Mouse (Mus musculus): Measurements from ENCODE around the gene Ppm1b. TPM values are rescaled to one million over a fixed set of nuclear protein-coding genes. Genes with fewer than 3 reads are reported as not detected.

The Ppm1b gene
- polyA plus RNA-seq, 1 experiment: 38.7 TPM

- H3K27ac ChIP-seq (ENCODE audit: insufficient read depth, low read depth, low read length): no peak overlapping the region
- TF ChIP-seq CTCF (IDR thresholded peaks at IDR 0.05; ENCODE audit: low read depth, low read length): no peak
- TF ChIP-seq POLR2A (IDR thresholded peaks at IDR 0.05; ENCODE audit: borderline replicate concordance, low read depth, low read length): no peak
- no peaks in the 10 kb centered on the region for H3K4me1 ChIP-seq (ENCODE audit: control insufficient read depth, insufficient read depth, low read length)
Observed at GRCm38 (mm10) chr17:85048379-85048778, 91.8 kb downstream of the Ppm1b start.

GRCm38 (mm10) chr17:85058276-85058675 is 101.7 kb downstream of the Ppm1b start:
- no peak overlapping the region for H3K4me3 ChIP-seq (ENCODE audit: insufficient read depth, low read length)
- TF ChIP-seq CTCF (IDR thresholded peaks at IDR 0.05; ENCODE audit: low read depth, low read length) (no peak), POLR2A (IDR thresholded peaks at IDR 0.05; ENCODE audit: borderline replicate concordance, low read depth, low read length) (no peak)

More at GRCm38 (mm10) chr17:85048379-85048778, 91.8 kb downstream of the Ppm1b start:
- no peak overlapping the region for H3K4me3 ChIP-seq (ENCODE audit: insufficient read depth, low read length)

GRCm38 (mm10) chr17:85059136-85059535 is 102.6 kb downstream of the Ppm1b start:
- TF ChIP-seq POLR2A (IDR thresholded peaks at IDR 0.05; ENCODE audit: borderline replicate concordance, low read depth, low read length) (no peak), CTCF (IDR thresholded peaks at IDR 0.05; ENCODE audit: low read depth, low read length) (no peak)
- H3K4me1 ChIP-seq (ENCODE audit: control insufficient read depth, insufficient read depth, low read length): no peaks in the 10 kb centered on the region
- H3K27ac ChIP-seq (ENCODE audit: insufficient read depth, low read depth, low read length): no peak overlapping the region

More at GRCm38 (mm10) chr17:85058276-85058675, 101.7 kb downstream of the Ppm1b start:
- H3K27ac ChIP-seq (ENCODE audit: insufficient read depth, low read depth, low read length): no peak overlapping the region
- no peaks in the 10 kb centered on the region for H3K4me1 ChIP-seq (ENCODE audit: control insufficient read depth, insufficient read depth, low read length)

GRCm38 (mm10) chr17:85063560-85063959 is 107.0 kb downstream of the Ppm1b start:
- H3K4me1 ChIP-seq (ENCODE audit: control insufficient read depth, insufficient read depth, low read length): no peaks in the 10 kb centered on the region
- H3K4me3 ChIP-seq (ENCODE audit: insufficient read depth, low read length): no peak overlapping the region
- H3K27ac ChIP-seq (ENCODE audit: insufficient read depth, low read depth, low read length): no peak overlapping the region
- TF ChIP-seq CTCF (IDR thresholded peaks at IDR 0.05; ENCODE audit: low read depth, low read length) (no peak), POLR2A (IDR thresholded peaks at IDR 0.05; ENCODE audit: borderline replicate concordance, low read depth, low read length) (no peak)

More at GRCm38 (mm10) chr17:85059136-85059535, 102.6 kb downstream of the Ppm1b start:
- no peak overlapping the region for H3K4me3 ChIP-seq (ENCODE audit: insufficient read depth, low read length)

- Histone ChIP-seq H3K4me3 (ENCODE audit: insufficient read depth, low read length) (no peak overlapping the region), H3K4me1 (ENCODE audit: control insufficient read depth, insufficient read depth, low read length) (no peaks in the 10 kb centered on the region)
- TF ChIP-seq POLR2A (IDR thresholded peaks at IDR 0.05; ENCODE audit: borderline replicate concordance, low read depth, low read length) (no peak), CTCF (IDR thresholded peaks at IDR 0.05; ENCODE audit: low read depth, low read length) (no peak)
Observed at GRCm38 (mm10) chr17:85067331-85067730, 110.8 kb downstream of the Ppm1b start.

GRCm38 (mm10) chr17:85070658-85071057 is 114.1 kb downstream of the Ppm1b start:
- Histone ChIP-seq H3K27ac (ENCODE audit: insufficient read depth, low read depth, low read length) (no peak overlapping the region), H3K4me1 (ENCODE audit: control insufficient read depth, insufficient read depth, low read length) (no peaks in the 10 kb centered on the region), H3K4me3 (ENCODE audit: insufficient read depth, low read length) (no peak overlapping the region)
- TF ChIP-seq CTCF (IDR thresholded peaks at IDR 0.05; ENCODE audit: low read depth, low read length): no peak
- TF ChIP-seq POLR2A (IDR thresholded peaks at IDR 0.05; ENCODE audit: borderline replicate concordance, low read depth, low read length): no peak

More at GRCm38 (mm10) chr17:85067331-85067730, 110.8 kb downstream of the Ppm1b start:
- no peak overlapping the region for H3K27ac ChIP-seq (ENCODE audit: insufficient read depth, low read depth, low read length)

- H3K4me3 ChIP-seq (ENCODE audit: insufficient read depth, low read length): no peak overlapping the region
- no peak overlapping the region for H3K27ac ChIP-seq (ENCODE audit: insufficient read depth, low read depth, low read length)
- TF ChIP-seq CTCF (IDR thresholded peaks at IDR 0.05; ENCODE audit: low read depth, low read length) (no peak), POLR2A (IDR thresholded peaks at IDR 0.05; ENCODE audit: borderline replicate concordance, low read depth, low read length) (no peak)
- no peaks in the 10 kb centered on the region for H3K4me1 ChIP-seq (ENCODE audit: control insufficient read depth, insufficient read depth, low read length)
Observed at GRCm38 (mm10) chr17:85071088-85071775, 114.7 kb downstream of the Ppm1b start.

GRCm38 (mm10) chr17:85072383-85072782 is 115.8 kb downstream of the Ppm1b start:
- H3K4me3 ChIP-seq (ENCODE audit: insufficient read depth, low read length): no peak overlapping the region
- H3K4me1 ChIP-seq (ENCODE audit: control insufficient read depth, insufficient read depth, low read length): no peaks in the 10 kb centered on the region
- H3K27ac ChIP-seq (ENCODE audit: insufficient read depth, low read depth, low read length): no peak overlapping the region
- TF ChIP-seq POLR2A (IDR thresholded peaks at IDR 0.05; ENCODE audit: borderline replicate concordance, low read depth, low read length) (no peak), CTCF (IDR thresholded peaks at IDR 0.05; ENCODE audit: low read depth, low read length) (no peak)

GRCm38 (mm10) chr17:85073214-85073613 is 116.7 kb downstream of the Ppm1b start:
- TF ChIP-seq CTCF (IDR thresholded peaks at IDR 0.05; ENCODE audit: low read depth, low read length) (no peak), POLR2A (IDR thresholded peaks at IDR 0.05; ENCODE audit: borderline replicate concordance, low read depth, low read length) (no peak)
- Histone ChIP-seq H3K4me3 (ENCODE audit: insufficient read depth, low read length) (no peak overlapping the region), H3K27ac (ENCODE audit: insufficient read depth, low read depth, low read length) (no peak overlapping the region), H3K4me1 (ENCODE audit: control insufficient read depth, insufficient read depth, low read length) (no peaks in the 10 kb centered on the region)

Other genes with a start within 250 kb of the Ppm1b start
- gene Lrpprc, start 166.0 kb upstream of the Ppm1b start, polyA plus RNA-seq (2012; ENCODE audit: insufficient read depth, insufficient read length, missing spikeins): 17.1 and 20.9 TPM in 2 replicates
- 0.32 TPM in 1 of 2 replicates, not detected in the other for gene Slc3a1, start 71.6 kb downstream of the Ppm1b start, polyA plus RNA-seq (2012; ENCODE audit: insufficient read depth, insufficient read length, missing spikeins)
- 16.3 and 16.7 TPM in 2 replicates for gene Prepl, start 133.5 kb downstream of the Ppm1b start, polyA plus RNA-seq (2012; ENCODE audit: insufficient read depth, insufficient read length, missing spikeins)
- gene Camkmt, start 133.8 kb downstream of the Ppm1b start, polyA plus RNA-seq (2012; ENCODE audit: insufficient read depth, insufficient read length, missing spikeins): 10.8 and 11.8 TPM in 2 replicates